Mouse (Mus musculus): ENCODE measurements at regions not wholly inside any gene's neighbourhood (a gene's known extent, or its start where the extent isn't known, plus 50 kb on each side); places are given as distances from the start of the nearest gene placed in this dataset.
"Not testable (repeated sequence)": the region's sequence is repeated elsewhere in the genome, so short reads cannot be mapped to it uniquely, and the experiment has no call there.

DNA sequence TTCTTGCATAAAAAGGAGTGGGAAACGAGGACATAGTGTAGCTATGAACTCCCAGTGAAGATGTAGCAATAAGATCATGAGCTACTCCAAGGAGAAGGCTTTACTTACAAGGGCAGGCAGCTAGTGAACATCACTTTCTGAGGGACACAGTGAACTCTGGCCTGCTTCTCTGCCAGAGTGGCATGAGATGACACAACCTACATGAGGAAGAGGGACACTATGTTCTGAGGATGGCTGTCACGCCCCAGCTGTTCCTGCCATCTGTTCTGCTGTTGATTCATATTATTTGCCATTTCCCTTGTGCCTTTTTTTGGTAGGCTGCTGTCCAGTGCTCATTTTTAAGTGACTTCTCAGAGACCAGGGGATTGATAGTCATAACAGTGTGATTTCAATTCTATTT, 118.2 kb upstream of the 4931417E11Rik start:
- 81% methylated on average over 2 of the region's 2 CpGs for WGBS
- Histone ChIP-seq H3K4me2 (no peak overlapping the region), H3K36me3 (no peaks in the 10 kb centered on the region)

DNA sequence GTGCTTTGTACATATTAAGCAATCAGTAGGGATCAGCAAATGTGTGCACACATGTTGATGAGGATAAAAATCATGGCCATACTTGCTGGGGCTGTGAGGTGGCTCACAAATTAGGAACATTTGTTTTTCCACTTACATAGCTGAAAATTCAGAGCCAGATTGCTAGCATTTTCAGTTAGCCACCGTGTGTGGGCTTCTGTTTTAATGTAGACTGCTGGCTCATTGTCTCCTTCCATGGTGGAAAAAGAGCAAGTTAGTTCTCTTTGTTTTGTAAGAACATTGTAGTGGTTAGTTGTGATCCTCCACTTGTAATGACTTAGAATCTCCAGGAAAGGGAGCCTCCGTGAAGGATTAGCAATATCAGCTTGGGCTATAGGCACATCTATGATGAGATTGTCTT, 107.2 kb upstream of the 4931417E11Rik start:
- Histone ChIP-seq H3K9ac (replicated peaks) (no peak overlapping the region), H3K4me2 (no peak overlapping the region), H3K27me3 (replicated peaks) (no peaks in the 10 kb centered on the region), H3K9me3 (replicated peaks) (no peaks in the 10 kb centered on the region), H3K27ac (replicated peaks) (no peak overlapping the region), H3K36me3 (no peaks in the 10 kb centered on the region), H3K4me3 (replicated peaks) (no peak overlapping the region), H3K4me1 (no peaks in the 10 kb centered on the region)
- no peak for ATAC-seq (ENCODE audit: low FRiP score)
- WGBS = 80% methylated on average over 2 of the region's 2 CpGs

More for the DNA sequence above, 118.2 kb upstream of the 4931417E11Rik start:
- H3K4me3 ChIP-seq (replicated peaks) = no peak overlapping the region
- H3K27me3 ChIP-seq (replicated peaks) = no peaks in the 10 kb centered on the region
- no peak overlapping the region for H3K27ac ChIP-seq (replicated peaks)
- H3K4me1 ChIP-seq = no peaks in the 10 kb centered on the region
- H3K9ac ChIP-seq (replicated peaks) = no peak overlapping the region
- no peak for ATAC-seq (ENCODE audit: low FRiP score)
- no peaks in the 10 kb centered on the region for H3K9me3 ChIP-seq (replicated peaks)

DNA sequence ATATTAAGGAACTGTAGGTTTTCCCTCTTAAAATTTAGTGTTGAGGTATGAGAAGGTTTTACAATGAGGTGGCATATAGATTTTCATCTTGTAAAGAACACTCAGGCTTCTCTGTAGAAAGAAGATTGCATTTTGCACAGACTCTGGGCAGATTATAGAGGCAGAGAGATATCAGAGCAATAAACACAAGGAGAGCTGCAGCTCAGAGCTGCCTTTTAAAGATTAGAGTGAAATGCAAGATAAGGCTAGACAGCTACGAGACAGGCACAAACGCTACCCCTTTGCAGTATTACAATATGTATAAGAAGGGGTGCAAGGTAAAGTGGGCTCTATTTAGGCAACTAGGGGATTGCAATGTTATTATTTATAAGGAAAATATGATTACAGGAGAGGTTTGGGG, 90.5 kb upstream of the 4931417E11Rik start:
- Histone ChIP-seq H3K27me3 (replicated peaks) (no peaks in the 10 kb centered on the region), H3K4me2 (no peak overlapping the region), H3K36me3 (no peaks in the 10 kb centered on the region), H3K4me3 (replicated peaks) (no peak overlapping the region), H3K4me1 (no peaks in the 10 kb centered on the region), H3K27ac (replicated peaks) (no peak overlapping the region), H3K9ac (replicated peaks) (no peak overlapping the region), H3K9me3 (replicated peaks) (no peaks in the 10 kb centered on the region)
- 83% methylated on average over 2 of the region's 2 CpGs for WGBS
- no peak for ATAC-seq (ENCODE audit: low FRiP score)

DNA sequence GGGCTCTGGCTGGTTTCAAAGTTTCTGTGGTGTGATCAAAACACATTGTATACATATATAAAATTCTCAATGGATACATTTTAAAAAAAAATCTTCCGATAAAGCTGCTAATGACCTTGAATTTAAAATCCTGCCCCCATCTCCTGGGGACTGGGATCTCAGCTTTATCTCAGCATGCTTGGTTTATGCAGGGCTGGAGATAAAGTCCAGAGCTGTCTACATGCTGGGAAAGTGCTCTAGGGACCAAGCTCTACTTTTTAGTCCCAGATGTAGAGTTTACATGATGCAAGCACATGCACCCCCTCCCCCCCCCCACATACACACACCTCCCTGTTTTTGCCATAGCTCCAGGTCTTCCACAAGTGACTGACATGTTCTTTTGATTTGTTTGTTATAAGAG, 61.1 kb upstream of the 4931417E11Rik start:
- Histone ChIP-seq H3K9me3 (replicated peaks) (no peaks in the 10 kb centered on the region), H3K9ac (replicated peaks) (no peak overlapping the region), H3K27me3 (replicated peaks) (no peaks in the 10 kb centered on the region), H3K4me3 (replicated peaks) (no peak overlapping the region), H3K27ac (replicated peaks) (no peak overlapping the region), H3K4me2 (no peak overlapping the region), H3K36me3 (no peaks in the 10 kb centered on the region), H3K4me1 (no peaks in the 10 kb centered on the region)
- 87% methylated on average over 1 of the region's 1 CpGs for WGBS
- ATAC-seq (ENCODE audit: low FRiP score) = no peak

DNA sequence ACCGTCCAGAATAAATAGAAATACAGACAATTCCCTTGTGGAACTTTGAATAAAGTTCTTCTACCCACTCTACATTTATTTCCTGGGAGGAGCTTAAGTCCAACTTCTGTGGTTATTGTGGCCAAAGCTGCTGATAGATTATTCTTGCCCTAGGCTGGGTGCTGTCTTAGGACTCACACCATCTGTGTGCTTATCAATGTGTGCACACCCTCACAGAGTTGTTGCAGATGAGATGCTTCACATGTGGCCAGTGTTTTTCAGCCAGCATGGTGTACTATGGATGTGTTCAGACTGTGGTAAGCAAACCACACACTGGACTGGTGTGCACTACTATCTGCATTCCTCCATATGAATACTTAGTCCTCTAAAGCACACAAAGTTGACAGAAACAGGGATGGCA, 60.6 kb upstream of the 4931417E11Rik start:
- no peaks in the 10 kb centered on the region for H3K36me3 ChIP-seq
- no peak overlapping the region for H3K4me3 ChIP-seq (replicated peaks)
- ATAC-seq (ENCODE audit: low FRiP score) = no peak
- no peaks in the 10 kb centered on the region for H3K27me3 ChIP-seq (replicated peaks)
- no peak overlapping the region for H3K9ac ChIP-seq (replicated peaks)
- WGBS = 91% methylated on average over 1 of the region's 1 CpGs
- no peaks in the 10 kb centered on the region for H3K9me3 ChIP-seq (replicated peaks)
- no peak overlapping the region for H3K4me2 ChIP-seq
- H3K4me1 ChIP-seq = no peaks in the 10 kb centered on the region
- H3K27ac ChIP-seq (replicated peaks) = no peak overlapping the region

DNA sequence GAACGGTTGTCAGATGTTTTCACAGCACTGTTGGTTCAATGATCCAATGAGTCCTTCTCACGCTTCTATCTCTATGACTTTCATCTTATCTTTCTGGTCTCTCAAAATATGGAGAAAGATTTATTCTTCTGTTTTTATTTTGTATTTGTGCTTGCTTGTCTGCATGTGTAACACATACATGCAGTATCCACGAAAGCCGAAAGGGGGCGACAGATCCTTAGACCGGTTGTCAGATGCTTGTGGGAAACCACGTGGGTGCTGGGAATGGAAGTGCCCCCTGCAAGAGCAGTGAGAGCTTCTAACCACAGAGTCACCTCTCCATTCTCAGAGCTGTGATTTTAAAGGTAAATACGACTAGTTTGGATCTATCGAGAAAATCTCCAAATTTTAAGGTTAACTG, 54.2 kb upstream of the 4931417E11Rik start:
- 78% methylated on average over 9 of the region's 9 CpGs for WGBS
- H3K36me3 ChIP-seq = no peaks in the 10 kb centered on the region
- no peak for ATAC-seq (ENCODE audit: low FRiP score)

DNA sequence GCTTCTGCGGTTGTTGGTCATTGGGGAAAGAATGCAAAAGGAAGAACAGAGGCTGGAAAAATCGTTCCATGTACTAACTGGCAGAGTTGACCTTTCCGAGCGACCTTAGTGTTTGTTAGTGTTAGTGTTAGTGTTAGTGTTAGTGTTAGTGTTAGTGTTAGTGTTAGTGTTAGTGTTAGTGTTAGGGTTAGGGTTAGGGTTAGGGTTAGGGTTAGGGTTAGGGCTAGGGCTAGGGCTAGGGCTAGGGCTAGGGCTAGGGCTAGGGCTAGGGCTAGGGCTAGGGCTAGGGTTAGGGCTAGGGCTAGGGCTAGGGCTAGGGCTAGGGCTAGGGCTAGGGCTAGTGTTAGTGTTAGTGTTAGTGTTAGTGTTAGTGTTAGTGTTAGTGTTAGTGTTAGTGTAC, 50.4 kb upstream of the 4931417E11Rik start:
- not testable (repeated sequence) for H3K9ac ChIP-seq (replicated peaks); H3K27ac ChIP-seq (replicated peaks); H3K4me1 ChIP-seq; ATAC-seq (ENCODE audit: low FRiP score); H3K4me2 ChIP-seq; H3K36me3 ChIP-seq; H3K9me3 ChIP-seq (replicated peaks); H3K4me3 ChIP-seq (replicated peaks); H3K27me3 ChIP-seq (replicated peaks)
- WGBS = 84% methylated on average over 4 of the region's 4 CpGs

More for the DNA sequence above, 54.2 kb upstream of the 4931417E11Rik start:
- Histone ChIP-seq H3K4me1 (0 out of 2 replicates have a peak, but pooled peaks cover 2% of the 10 kb centered on the region), H3K9me3 (replicated peaks) (no peaks in the 10 kb centered on the region), H3K27ac (replicated peaks) (no peak overlapping the region), H3K9ac (replicated peaks) (no peak overlapping the region), H3K4me2 (no peak overlapping the region), H3K4me3 (replicated peaks) (no peak overlapping the region), H3K27me3 (replicated peaks) (no peaks in the 10 kb centered on the region)
